Mouse (Mus musculus): ENCODE data around the gene Synm. TPM values are rescaled to one million over a fixed set of nuclear protein-coding genes. Genes with fewer than 3 reads are reported as not detected.

Synm gene
- polyA plus RNA-seq, 1 experiment, result 13.6 TPM

DNA sequence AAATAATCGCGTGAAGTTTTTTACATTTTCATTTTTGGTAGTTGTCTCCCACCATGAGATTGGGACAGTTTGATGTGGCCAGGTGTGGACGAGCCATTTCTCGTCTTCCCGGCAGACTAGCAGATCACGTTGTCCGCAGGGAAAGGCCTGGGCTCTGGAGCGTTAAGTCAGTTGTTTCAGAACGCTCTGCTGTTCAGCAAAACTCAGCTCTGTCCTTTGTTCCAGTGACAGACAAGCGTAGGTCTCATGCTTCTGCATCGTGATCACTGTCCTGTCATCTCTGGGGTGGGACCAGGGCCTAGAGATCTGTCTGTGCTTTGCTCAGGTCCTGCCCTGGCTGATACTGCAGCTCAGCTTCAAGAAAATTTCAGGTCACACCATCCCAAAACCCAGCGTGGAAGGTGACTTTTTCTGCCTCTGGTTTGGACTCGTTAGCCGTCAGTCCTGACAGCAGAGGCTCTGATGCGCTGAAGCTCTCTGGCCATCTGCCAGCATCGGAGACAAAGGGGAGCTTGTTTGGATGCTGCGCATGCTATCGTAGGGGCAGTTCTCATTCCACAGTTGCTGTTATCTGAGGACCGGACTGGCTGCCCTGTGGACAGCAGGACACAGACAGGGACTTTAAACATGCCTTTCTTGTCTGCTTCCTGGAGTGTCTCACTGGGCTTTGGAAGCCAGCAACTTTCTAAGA lies 45.6 kb downstream of the Synm start:
- Histone ChIP-seq H3K27ac (ENCODE audit: insufficient read depth, low read length) (peak overlapping the region; percentile 49; the same call in 1 of the 2 replicates), H3K4me1 (ENCODE audit: control insufficient read depth, insufficient read depth, low read length) (peaks cover 5% of the 10 kb centered on the region; the same call in 1 of the 2 replicates), H3K4me3 (ENCODE audit: insufficient read depth, low read length) (no peak overlapping the region)
- TF ChIP-seq CTCF (IDR thresholded peaks at IDR 0.05; ENCODE audit: extremely low read depth, insufficient read depth, low read length), result no peak
- TF ChIP-seq POLR2A (IDR thresholded peaks at IDR 0.05; ENCODE audit: extremely low read depth, insufficient read depth, low read length), result no peak

- no peaks in the 10 kb centered on the region for H3K4me1 ChIP-seq (ENCODE audit: control insufficient read depth, insufficient read depth, low read length)
- H3K27ac ChIP-seq (ENCODE audit: insufficient read depth, low read length), result no peak overlapping the region
- no peak overlapping the region for H3K4me3 ChIP-seq (ENCODE audit: insufficient read depth, low read length)
- TF ChIP-seq POLR2A (IDR thresholded peaks at IDR 0.05; ENCODE audit: extremely low read depth, insufficient read depth, low read length) (no peak), CTCF (IDR thresholded peaks at IDR 0.05; ENCODE audit: extremely low read depth, insufficient read depth, low read length) (no peak)
These were observed 49.3 kb downstream of the Synm start for GRCm38 (mm10) chr7:67710216-67710615.

GRCm38 (mm10) chr7:67708160-67708559 lies 51.4 kb downstream of the Synm start:
- no peak overlapping the region for H3K4me3 ChIP-seq (ENCODE audit: insufficient read depth, low read length)
- TF ChIP-seq POLR2A (IDR thresholded peaks at IDR 0.05; ENCODE audit: extremely low read depth, insufficient read depth, low read length), result no peak
- no peak for TF ChIP-seq CTCF (IDR thresholded peaks at IDR 0.05; ENCODE audit: extremely low read depth, insufficient read depth, low read length)
- H3K27ac ChIP-seq (ENCODE audit: insufficient read depth, low read length), result no peak overlapping the region
- no peaks in the 10 kb centered on the region for H3K4me1 ChIP-seq (ENCODE audit: control insufficient read depth, insufficient read depth, low read length)

- no peaks in the 10 kb centered on the region for H3K4me1 ChIP-seq (ENCODE audit: control insufficient read depth, insufficient read depth, low read length)
- TF ChIP-seq CTCF (IDR thresholded peaks at IDR 0.05; ENCODE audit: extremely low read depth, insufficient read depth, low read length), result no peak
- TF ChIP-seq POLR2A (IDR thresholded peaks at IDR 0.05; ENCODE audit: extremely low read depth, insufficient read depth, low read length), result no peak
- H3K4me3 ChIP-seq (ENCODE audit: insufficient read depth, low read length), result no peak overlapping the region
- no peak overlapping the region for H3K27ac ChIP-seq (ENCODE audit: insufficient read depth, low read length)
These were observed 58.2 kb downstream of the Synm start for GRCm38 (mm10) chr7:67701252-67701914.

- TF ChIP-seq CTCF (IDR thresholded peaks at IDR 0.05; ENCODE audit: extremely low read depth, insufficient read depth, low read length) (peak; percentile 47), POLR2A (IDR thresholded peaks at IDR 0.05; ENCODE audit: extremely low read depth, insufficient read depth, low read length) (no peak)
- Histone ChIP-seq H3K4me1 (ENCODE audit: control insufficient read depth, insufficient read depth, low read length) (no peaks in the 10 kb centered on the region), H3K27ac (ENCODE audit: insufficient read depth, low read length) (no peak overlapping the region), H3K4me3 (ENCODE audit: insufficient read depth, low read length) (no peak overlapping the region)
These were observed 58.7 kb downstream of the Synm start for GRCm38 (mm10) chr7:67700846-67701245.

DNA sequence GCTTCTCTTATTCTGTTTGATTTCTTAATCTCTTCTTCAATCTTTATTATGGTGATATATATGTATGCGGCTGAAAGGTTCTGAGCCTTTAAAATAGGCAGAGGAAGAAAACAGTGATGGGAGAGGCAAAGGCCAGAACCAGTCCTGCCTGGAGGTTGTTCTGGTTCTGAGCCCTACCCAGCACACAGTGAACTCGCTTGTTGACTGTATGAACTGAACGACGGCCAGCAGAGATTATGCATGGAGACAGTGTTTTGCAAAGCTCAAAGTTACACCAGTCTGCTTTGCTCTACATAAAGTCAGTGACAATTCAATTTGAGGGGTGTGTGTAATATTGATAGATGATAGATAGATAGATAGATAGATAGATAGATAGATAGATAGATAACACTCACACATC lies 60.2 kb downstream of the Synm start:
- no peaks in the 10 kb centered on the region for H3K4me1 ChIP-seq (ENCODE audit: control insufficient read depth, insufficient read depth, low read length)
- H3K4me3 ChIP-seq (ENCODE audit: insufficient read depth, low read length), result no peak overlapping the region
- no peak overlapping the region for H3K27ac ChIP-seq (ENCODE audit: insufficient read depth, low read length)
- TF ChIP-seq POLR2A (IDR thresholded peaks at IDR 0.05; ENCODE audit: extremely low read depth, insufficient read depth, low read length), result no peak
- TF ChIP-seq CTCF (IDR thresholded peaks at IDR 0.05; ENCODE audit: extremely low read depth, insufficient read depth, low read length), result no peak

- no peak overlapping the region for H3K27ac ChIP-seq (ENCODE audit: insufficient read depth, low read length)
- no peaks in the 10 kb centered on the region for H3K4me1 ChIP-seq (ENCODE audit: control insufficient read depth, insufficient read depth, low read length)
- TF ChIP-seq CTCF (IDR thresholded peaks at IDR 0.05; ENCODE audit: extremely low read depth, insufficient read depth, low read length) (no peak), POLR2A (IDR thresholded peaks at IDR 0.05; ENCODE audit: extremely low read depth, insufficient read depth, low read length) (no peak)
- H3K4me3 ChIP-seq (ENCODE audit: insufficient read depth, low read length), result no peak overlapping the region
These were observed 61.5 kb downstream of the Synm start for GRCm38 (mm10) chr7:67697892-67698630.

DNA sequence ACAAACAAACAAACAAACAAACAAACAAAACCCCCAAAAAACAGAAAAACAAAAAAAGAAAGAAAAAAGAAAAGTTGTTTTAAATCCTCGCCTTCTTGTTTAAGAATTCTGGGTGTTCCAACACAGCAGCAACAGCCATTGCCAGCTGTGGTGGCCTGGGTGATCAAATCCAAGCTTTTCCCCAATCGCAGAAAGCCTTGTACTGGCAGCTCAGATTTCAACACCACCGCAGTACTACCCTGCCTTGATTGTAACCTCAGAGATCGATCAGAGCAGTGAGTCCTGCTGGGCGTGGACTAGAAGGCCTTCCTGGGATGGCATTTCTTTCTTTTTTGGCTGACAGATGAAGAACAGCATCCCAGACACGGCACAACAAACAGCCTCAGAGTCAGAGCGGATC lies 63.6 kb downstream of the Synm start:
- Histone ChIP-seq H3K4me1 (ENCODE audit: control insufficient read depth, insufficient read depth, low read length) (no peaks in the 10 kb centered on the region), H3K4me3 (ENCODE audit: insufficient read depth, low read length) (no peak overlapping the region), H3K27ac (ENCODE audit: insufficient read depth, low read length) (no peak overlapping the region)
- no peak for TF ChIP-seq CTCF (IDR thresholded peaks at IDR 0.05; ENCODE audit: extremely low read depth, insufficient read depth, low read length)
- no peak for TF ChIP-seq POLR2A (IDR thresholded peaks at IDR 0.05; ENCODE audit: extremely low read depth, insufficient read depth, low read length)

DNA sequence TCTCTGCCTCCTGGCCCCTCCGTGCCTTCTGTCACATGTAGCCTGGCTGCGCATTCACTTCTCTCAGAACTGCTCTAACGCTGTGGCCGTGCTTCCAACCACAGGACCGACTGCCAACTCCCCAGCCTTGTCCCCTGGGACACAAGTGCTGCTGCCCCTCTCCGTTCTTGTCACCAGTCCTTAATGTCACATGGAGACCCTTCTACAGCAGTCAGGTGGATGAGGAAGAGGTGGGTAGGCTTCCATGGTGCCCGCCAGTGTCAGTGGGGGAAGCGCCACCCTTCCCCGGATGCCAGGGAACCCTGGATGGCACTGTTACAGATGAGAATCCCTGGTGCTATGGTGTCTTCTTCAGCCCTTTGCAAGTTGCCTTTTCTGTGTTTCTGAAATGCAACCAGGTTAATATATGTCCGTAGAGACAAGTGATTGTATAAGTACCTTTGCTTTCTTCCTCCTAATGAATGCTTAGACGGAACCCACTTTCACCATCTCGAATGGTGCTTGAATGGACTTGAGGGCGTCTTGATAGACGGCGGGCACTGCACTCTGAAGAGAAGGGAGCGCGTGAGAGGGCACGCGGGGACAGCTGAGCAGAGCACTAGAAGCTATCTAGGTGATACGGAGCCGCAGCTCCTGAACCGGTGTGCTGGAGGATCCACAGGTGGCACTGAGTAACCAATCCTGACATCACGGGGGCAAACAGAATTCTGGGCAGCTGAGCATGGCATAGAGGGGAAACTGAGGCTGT lies 66.6 kb downstream of the Synm start:
- no peak overlapping the region for H3K27ac ChIP-seq (ENCODE audit: insufficient read depth, low read length)
- no peak for TF ChIP-seq CTCF (IDR thresholded peaks at IDR 0.05; ENCODE audit: extremely low read depth, insufficient read depth, low read length)
- TF ChIP-seq POLR2A (IDR thresholded peaks at IDR 0.05; ENCODE audit: extremely low read depth, insufficient read depth, low read length), result no peak
- no peaks in the 10 kb centered on the region for H3K4me1 ChIP-seq (ENCODE audit: control insufficient read depth, insufficient read depth, low read length)
- no peak overlapping the region for H3K4me3 ChIP-seq (ENCODE audit: insufficient read depth, low read length)
